Mouse (Mus musculus) brain, adult 2 months (tissue): Measurements from ENCODE around the gene Ptbp3.
A peak's percentile ranks its signal among the peaks of the same experiment; 100 is the strongest.
"Not testable (repeated sequence)": the region's sequence is repeated elsewhere in the genome, so short reads cannot be mapped to it uniquely, and the experiment has no call there.

Source experiments
- DNase-seq: peaks from one replicate; pipeline ENCODE4 v3.0.0; 2011; ENCODE audit warnings: low read depth, low spot score

Ptbp3 gene

GRCm38 (mm10) chr4:59549175-59549976 lies at the start of gene Ptbp3:
TSS of gene Ptbp3 (minus strand) at chr4:59549364.
- peak; percentile 96 for DNase-seq

DNA sequence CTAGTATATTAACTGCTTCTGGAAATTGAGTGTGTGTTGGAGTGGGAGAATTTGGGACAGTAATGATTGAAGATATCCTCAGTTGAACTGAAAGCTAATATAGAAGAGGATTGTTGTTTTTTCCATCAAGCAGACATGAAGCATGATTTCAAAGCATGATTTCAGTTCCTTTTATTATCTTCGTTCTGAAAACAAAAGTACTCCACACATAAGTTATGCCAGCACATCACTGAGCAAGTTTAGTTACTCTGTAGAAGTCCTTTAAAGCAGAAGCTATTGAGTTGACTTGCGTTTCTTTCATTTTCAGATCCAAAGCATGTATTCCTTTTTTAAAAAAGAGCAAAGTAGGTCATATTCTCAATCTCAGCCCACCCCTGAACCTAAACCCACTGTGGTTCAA lies 47.4 kb upstream of the Ptbp3 start:
- DNase-seq: no peak

- DNase-seq: no peak
These were observed 45.5 kb upstream of the Ptbp3 start for GRCm38 (mm10) chr4:59594614-59595013.

DNA sequence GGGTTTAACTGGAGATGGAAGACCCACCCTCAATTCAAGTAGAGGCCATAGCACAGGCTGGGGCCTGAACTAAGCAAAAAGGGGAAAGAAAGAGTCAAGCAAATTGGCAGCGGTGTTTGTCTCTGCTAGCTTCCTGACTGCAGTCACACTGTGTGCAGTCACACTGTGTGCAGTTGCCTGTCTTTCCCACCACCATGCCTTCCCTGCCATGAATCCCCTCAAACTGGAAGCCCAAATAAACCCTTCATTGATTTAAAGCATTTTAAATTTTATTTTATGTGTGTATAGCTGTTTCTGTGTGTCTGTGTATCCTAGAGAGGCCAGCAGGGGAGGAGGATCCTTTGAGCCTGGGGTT lies 38.7 kb upstream of the Ptbp3 start:
- no peak for DNase-seq

DNA sequence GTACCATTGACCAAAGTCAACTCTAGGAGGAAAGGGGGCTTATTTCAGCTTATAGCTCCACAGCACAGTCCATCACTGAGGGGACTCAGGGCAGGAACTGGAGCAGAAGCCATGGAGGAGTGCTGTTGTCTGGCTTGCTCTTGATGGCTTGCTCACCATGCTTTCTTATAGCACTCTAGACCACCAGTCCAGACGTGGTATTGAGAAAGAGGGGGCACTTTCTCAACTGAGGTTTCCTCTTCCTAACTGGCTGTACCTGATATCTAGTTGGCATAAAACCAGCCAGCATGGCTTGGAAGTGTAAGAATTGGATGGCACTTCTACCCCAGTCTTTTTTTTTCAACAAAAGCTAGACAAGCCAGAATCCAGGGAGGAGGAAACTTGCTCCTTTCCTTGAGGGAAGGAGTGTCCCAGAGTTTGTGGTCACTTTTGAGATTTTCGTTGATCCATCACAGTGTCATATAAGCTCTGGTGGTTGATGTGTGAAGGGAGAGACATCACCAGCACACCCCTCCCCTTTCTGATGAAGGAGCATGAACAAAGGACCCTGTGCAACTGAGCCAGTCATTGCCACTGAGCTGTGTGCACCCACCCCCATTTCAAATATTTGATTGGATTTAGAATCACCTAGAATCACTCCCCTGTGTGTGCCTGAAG lies 38.2 kb upstream of the Ptbp3 start:
- DNase-seq: no peak

DNA sequence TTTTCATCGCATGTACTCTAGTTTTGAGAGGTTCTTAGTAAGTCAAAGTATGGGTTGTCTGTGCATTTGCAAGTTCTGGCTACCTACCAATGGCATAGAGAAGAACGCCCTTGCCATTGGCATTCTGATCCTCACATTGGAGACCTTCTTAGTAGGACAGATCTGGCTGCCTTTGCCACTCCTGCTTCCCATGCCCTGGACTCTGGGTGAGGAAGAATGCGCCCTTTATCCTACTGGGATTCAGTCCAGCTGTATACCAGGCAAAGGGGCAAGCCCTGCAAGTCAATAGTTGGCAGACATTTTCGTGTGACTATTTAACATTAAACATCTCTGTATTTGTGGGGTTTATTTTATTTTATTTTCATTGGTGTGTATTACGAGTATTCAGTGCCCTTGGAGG lies 35.9 kb upstream of the Ptbp3 start:
- peak; percentile 13 for DNase-seq

- no peak for DNase-seq
These were observed 33.0 kb upstream of the Ptbp3 start for GRCm38 (mm10) chr4:59582186-59582585.

- DNase-seq: peak; percentile 99
These were observed 32.4 kb upstream of the Ptbp3 start, which contains the start of gene Hsdl2 for GRCm38 (mm10) chr4:59581314-59582185. TSS of gene Hsdl2 (plus strand) at chr4:59581563.

- DNase-seq: peak; percentile 64
These were observed 31.5 kb upstream of the Ptbp3 start for GRCm38 (mm10) chr4:59580495-59581281.

- DNase-seq: no peak
These were observed 26.2 kb upstream of the Ptbp3 start for GRCm38 (mm10) chr4:59575184-59575958.

GRCm38 (mm10) chr4:59572521-59573118 lies 23.5 kb upstream of the Ptbp3 start:
- no peak for DNase-seq

- not testable (repeated sequence) for DNase-seq
These were observed 21.4 kb upstream of the Ptbp3 start for GRCm38 (mm10) chr4:59570519-59570918.

DNA sequence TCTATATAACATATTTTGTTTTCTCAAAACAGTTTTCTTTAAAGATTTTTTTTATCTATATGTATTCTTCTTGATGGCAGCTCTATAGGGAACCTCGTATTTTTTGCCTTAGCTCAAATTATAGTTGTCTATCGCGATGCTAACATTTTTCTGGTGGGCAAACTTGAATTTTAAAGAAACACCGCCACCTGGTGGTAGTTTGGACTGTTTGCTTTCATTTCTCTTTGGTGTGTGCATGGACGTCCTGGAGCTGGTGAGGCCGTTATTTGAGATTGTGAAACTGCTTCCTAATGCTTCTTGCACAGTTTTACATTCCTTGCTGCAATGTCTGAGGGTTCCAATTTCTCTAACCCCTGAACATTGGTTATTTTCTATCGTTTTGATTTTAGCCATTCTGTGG lies 20.4 kb upstream of the Ptbp3 start:
- peak; percentile 90 for DNase-seq

GRCm38 (mm10) chr4:59567576-59568260 lies 18.6 kb upstream of the Ptbp3 start:
- DNase-seq: no peak

DNA sequence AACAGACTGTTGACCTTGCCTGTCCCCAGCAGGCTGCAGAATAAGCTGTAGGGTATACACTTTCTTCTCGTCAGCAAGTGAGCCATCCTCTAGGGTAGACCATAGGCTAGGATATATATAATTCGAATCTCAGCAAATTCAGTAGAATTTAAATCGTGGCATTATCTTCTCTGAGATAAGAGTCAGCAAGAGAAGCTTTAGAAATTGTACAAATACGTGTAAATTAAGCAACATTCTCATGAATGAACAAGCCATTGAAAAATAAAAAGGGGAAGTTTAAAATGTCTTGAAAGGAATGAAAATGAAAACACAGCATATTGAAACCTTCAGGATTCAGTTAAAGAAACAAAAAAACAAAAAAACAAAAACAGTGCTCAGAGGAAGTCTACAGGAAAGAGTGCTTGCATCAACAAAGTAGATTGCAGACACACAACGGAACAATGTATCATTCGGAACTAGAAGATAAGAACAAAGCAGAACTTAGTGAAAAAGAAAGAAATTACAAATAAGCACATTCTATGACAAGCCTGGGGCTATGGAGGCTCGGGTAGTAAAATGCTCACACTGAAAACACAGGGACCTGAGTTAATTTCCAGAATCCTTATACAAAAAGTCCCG lies 16.5 kb upstream of the Ptbp3 start:
- DNase-seq: no peak

- no peak for DNase-seq
These were observed 15.0 kb upstream of the Ptbp3 start for GRCm38 (mm10) chr4:59564128-59564527.

- peak; percentile 42 for DNase-seq
These were observed 11.0 kb upstream of the Ptbp3 start for GRCm38 (mm10) chr4:59560141-59560540.

GRCm38 (mm10) chr4:59558096-59558720 lies 9.0 kb upstream of the Ptbp3 start:
- no peak for DNase-seq

GRCm38 (mm10) chr4:59557343-59557742 lies 8.2 kb upstream of the Ptbp3 start:
- not testable (repeated sequence) for DNase-seq
